Mouse (Mus musculus): ENCODE data around the gene Krt20. TPM values are rescaled to one million over a fixed set of nuclear protein-coding genes. Genes with fewer than 3 reads are reported as not detected.
A peak's percentile ranks its signal among the peaks of the same experiment; 100 is the strongest.

Krt20 gene
- total and polyA plus RNA-seq, 3 experiments, result not detected

DNA sequence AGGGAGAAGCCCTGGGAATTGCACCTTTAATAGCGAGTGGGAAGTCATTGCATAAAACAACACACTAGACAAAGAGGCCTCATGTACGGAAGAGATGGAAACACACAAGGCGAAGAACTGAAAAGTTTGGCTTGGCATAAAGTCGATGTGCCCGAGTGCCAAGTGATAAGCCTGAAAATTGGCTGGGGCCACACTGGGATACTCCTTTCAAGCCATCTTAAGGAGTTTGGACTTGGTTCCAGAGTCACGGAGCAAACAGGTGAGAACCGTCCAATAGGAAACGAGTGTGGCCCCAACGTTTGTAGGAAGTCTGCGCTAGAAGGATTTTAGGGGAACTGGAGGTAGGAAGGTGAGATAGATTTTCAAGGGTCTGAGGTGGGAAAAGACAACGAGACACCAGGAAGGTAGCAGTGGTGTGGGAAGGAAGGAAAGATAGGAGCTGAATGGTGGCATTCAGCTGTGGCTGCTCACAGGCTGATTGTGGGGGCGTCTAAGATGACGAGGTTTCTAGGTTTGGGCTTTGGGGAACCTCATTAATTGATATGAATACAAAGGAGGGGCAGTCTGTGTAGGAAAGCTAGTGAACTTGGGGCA lies 37.9 kb downstream of the Krt20 start (continued):
- TF ChIP-seq ELF1 (IDR thresholded peaks at IDR 0.05; ENCODE audit: low read depth, low read length) (no peak), SIN3A (IDR thresholded peaks at IDR 0.05; ENCODE audit: low read length) (peak; percentile 47; the same call in 1 of the 2 replicates)

DNA sequence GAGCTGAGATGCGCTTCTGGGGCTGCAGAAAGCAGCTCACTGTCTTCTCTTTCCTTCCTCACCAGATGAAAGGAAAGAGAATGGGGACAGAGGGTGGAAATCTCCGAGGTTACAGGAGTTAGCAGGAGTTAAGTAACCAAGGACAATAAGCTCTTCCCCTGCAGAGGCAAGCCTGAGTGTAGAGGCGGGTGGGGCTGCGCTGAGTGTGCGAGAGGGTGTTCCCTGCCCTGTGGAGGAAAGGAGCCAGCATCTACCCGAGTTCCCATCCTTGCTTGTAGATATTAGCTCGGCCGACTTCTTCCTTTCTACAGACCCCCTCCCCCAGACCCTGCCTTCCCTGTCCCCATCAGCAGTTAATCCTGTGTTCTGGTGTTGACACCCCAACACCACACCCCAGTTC lies 39.1 kb downstream of the Krt20 start:
- peaks cover 0 to 23% of the 10 kb centered on the region in 2 experiments; a peak in 2 of 4 replicates for H3K36me3 ChIP-seq (ENCODE audit: control insufficient read depth in 1 of 2, insufficient read depth in 2 of 2, low read length in 2 of 2)
- DNase-seq (ENCODE audit: low read depth, low spot score), result peak; percentile 70
- peak overlapping the region; percentile 66 to 78 for H3K4me3 ChIP-seq (ENCODE audit: control insufficient read depth in 1 of 2, insufficient read depth in 1 of 2, low read depth in 2 of 2, low read length in 2 of 2)
- H3K9ac ChIP-seq (ENCODE audit: control insufficient read depth, low read depth, low read length, poor library complexity, severe bottlenecking), result peak overlapping the region; percentile 87
- H3K27me3 ChIP-seq (ENCODE audit: control insufficient read depth in 1 of 2, insufficient read depth in 2 of 2, low read length in 2 of 2), result no peaks in the 10 kb centered on the region
- peak overlapping the region; percentile 98 for H3K27ac ChIP-seq (ENCODE audit: control insufficient read depth, low read depth, low read length)
- H3K79me2 ChIP-seq (ENCODE audit: control insufficient read depth, insufficient read depth, low read length, poor library complexity), result peaks cover 2% of the 10 kb centered on the region; the same call in 1 of the 2 replicates
- no peaks in the 10 kb centered on the region for H3K9me3 ChIP-seq (replicated peaks; ENCODE audit: insufficient read depth, low read length)
- H3K4me1 ChIP-seq (ENCODE audit: control insufficient read depth in 1 of 2, insufficient read depth in 2 of 2, low read length in 2 of 2), result peaks cover 0 to 21% of the 10 kb centered on the region in 2 experiments; a peak in 3 of 4 replicates
- no peak for TF ChIP-seq GABPA (IDR thresholded peaks at IDR 0.05; ENCODE audit: low read depth, low read length)
- no peak for TF ChIP-seq SIN3A (IDR thresholded peaks at IDR 0.05; ENCODE audit: low read length)
- TF ChIP-seq MYC (IDR thresholded peaks at IDR 0.05; ENCODE audit: low read depth, low read length), result peak; percentile 61; the same call in 1 of the 2 replicates
- TF ChIP-seq ETS1 (IDR thresholded peaks at IDR 0.05; ENCODE audit: low read depth, low read length), result no peak
- no peak for TF ChIP-seq SMC3 (IDR thresholded peaks at IDR 0.05; ENCODE audit: low read depth, low read length)
- no peak; the same call in 1 of the 2 replicates for TF ChIP-seq ZMIZ1 (IDR thresholded peaks at IDR 0.05; ENCODE audit: low read depth, low read length)
- TF ChIP-seq CTCF (IDR thresholded peaks at IDR 0.05 in 2 of 3, conservative IDR thresholded peaks at IDR 0.05 in 1 of 3; ENCODE audit: control insufficient read depth in 1 of 3, insufficient read depth in 1 of 3, low read depth in 2 of 3, low read length in 3 of 3, poor library complexity in 1 of 3, severe bottlenecking in 1 of 3), result no peak
- TF ChIP-seq RCOR1 (IDR thresholded peaks at IDR 0.05; ENCODE audit: low read depth, low read length), result no peak
- no peak; the same call in 1 of the 2 replicates for TF ChIP-seq MAX (IDR thresholded peaks at IDR 0.05; ENCODE audit: low read length)
- no peak for TF ChIP-seq CHD1 (IDR thresholded peaks at IDR 0.05; ENCODE audit: low read depth, low read length)
- no peak for TF ChIP-seq BHLHE40 (IDR thresholded peaks at IDR 0.05; ENCODE audit: borderline replicate concordance, low read depth, low read length)
- no peak for TF ChIP-seq JUND (IDR thresholded peaks at IDR 0.05; ENCODE audit: low read depth, low read length)
- TF ChIP-seq TCF12 (IDR thresholded peaks at IDR 0.05; ENCODE audit: low read depth, low read length), result no peak
- no peak for TF ChIP-seq ZNF384 (IDR thresholded peaks at IDR 0.05; ENCODE audit: low read depth, low read length)
- no peak for TF ChIP-seq E2F4 (IDR thresholded peaks at IDR 0.05; ENCODE audit: borderline replicate concordance, low read depth, low read length)
- peak; percentile 63; the same call in 1 of the 2 replicates for TF ChIP-seq POLR2AphosphoS5 (IDR thresholded peaks at IDR 0.05; ENCODE audit: borderline replicate concordance, low read depth, low read length)
- TF ChIP-seq ZKSCAN1 (IDR thresholded peaks at IDR 0.05; ENCODE audit: low read depth, low read length), result no peak
- TF ChIP-seq MYB (IDR thresholded peaks at IDR 0.05; ENCODE audit: low read depth, low read length), result no peak
- TF ChIP-seq ELF1 (IDR thresholded peaks at IDR 0.05; ENCODE audit: low read depth, low read length), result no peak
- TF ChIP-seq MAFK (IDR thresholded peaks at IDR 0.05; ENCODE audit: borderline replicate concordance, low read depth, low read length), result no peak
- peak; percentile 39; the same call in 1 of the 2 replicates for TF ChIP-seq TBP (IDR thresholded peaks at IDR 0.05; ENCODE audit: low read depth, low read length)
- TF ChIP-seq RAD21 (IDR thresholded peaks at IDR 0.05; ENCODE audit: low read depth, low read length), result no peak
- no peak; the same call in 1 of the 2 replicates for TF ChIP-seq POLR2AphosphoS2 (IDR thresholded peaks at IDR 0.05; ENCODE audit: low read length)
- TF ChIP-seq HCFC1 (IDR thresholded peaks at IDR 0.05; ENCODE audit: low read depth, low read length), result no peak
- TF ChIP-seq MXI1 (IDR thresholded peaks at IDR 0.05; ENCODE audit: low read depth, low read length), result no peak
- no peak; a peak in 1 of 4 replicates for TF ChIP-seq POLR2A (IDR thresholded peaks at IDR 0.05; ENCODE audit: control insufficient read depth in 1 of 2, insufficient read depth in 1 of 2, low read depth in 1 of 2, low read length in 2 of 2, poor library complexity in 1 of 2)
- no peak for TF ChIP-seq KAT2A (conservative IDR thresholded peaks at IDR 0.05; ENCODE audit: low read depth, low read length)
- peak; percentile 43; the same call in 1 of the 2 replicates for TF ChIP-seq NRF1 (IDR thresholded peaks at IDR 0.05; ENCODE audit: insufficient read depth, low read depth, low read length, poor library complexity, severe bottlenecking)
- no peak for TF ChIP-seq ZC3H11A (IDR thresholded peaks at IDR 0.05; ENCODE audit: low read depth, low read length)
- no peak for TF ChIP-seq MAZ (IDR thresholded peaks at IDR 0.05; ENCODE audit: low read depth, low read length)
- TF ChIP-seq USF2 (IDR thresholded peaks at IDR 0.05; ENCODE audit: borderline replicate concordance in 1 of 2, insufficient read depth in 1 of 2, low read depth in 1 of 2, low read length in 2 of 2), result no peak
- TF ChIP-seq USF1 (IDR thresholded peaks at IDR 0.05; ENCODE audit: low read depth, low read length), result no peak
- TF ChIP-seq CHD2 (IDR thresholded peaks at IDR 0.05; ENCODE audit: low read length), result no peak
- no peak for TF ChIP-seq UBTF (IDR thresholded peaks at IDR 0.05; ENCODE audit: borderline replicate concordance, insufficient read depth, low read depth, low read length)
- TF ChIP-seq GATA1 (IDR thresholded peaks at IDR 0.05; ENCODE audit: low read depth, low read length), result no peak

All from MEL (cell line).